Comparison of ENCODE assay signal across 26 mouse cellular contexts in the genomic region with DNA sequence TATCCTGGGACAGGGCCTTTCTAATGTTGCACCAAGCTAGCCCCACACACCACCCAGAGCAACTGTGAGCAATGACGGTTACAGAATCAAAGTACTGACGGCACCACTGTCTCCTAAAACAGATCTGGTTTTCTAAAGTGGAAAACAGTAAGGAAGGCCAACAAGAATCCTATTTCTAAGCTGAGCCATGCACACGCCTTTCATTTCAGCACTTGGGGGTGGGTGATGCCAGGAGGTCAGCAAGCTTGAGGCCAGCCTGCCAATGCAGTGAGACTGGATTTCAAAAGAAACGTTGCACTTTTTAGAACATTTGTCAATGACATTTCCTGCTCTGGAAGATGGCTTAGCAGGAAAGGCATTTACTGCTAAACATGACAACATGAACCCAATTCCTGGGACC.
"Had no signal": no experiment of that assay in that cellular context is flagged by ENCODE, and none has a peak within 500 bp of the region (broad histone marks: within the 10 kb centered on the region; RNA-seq: fewer than 3 reads in every experiment).

No protein-coding gene starts in this region.

- H3K4me1 ChIP-seq: embryonic facial prominence, embryonic 12.5 days; embryonic facial prominence, embryonic 13.5 days; embryonic facial prominence, embryonic 15.5 days; forebrain, embryonic 10.5 days; forebrain, embryonic 12.5 days; forebrain, embryonic 13.5 days; forebrain, embryonic 15.5 days had no signal

- H3K4me3 ChIP-seq: embryonic facial prominence, embryonic 10.5 days; embryonic facial prominence, embryonic 12.5 days; embryonic facial prominence, embryonic 13.5 days; embryonic facial prominence, embryonic 15.5 days; erythroblast, embryonic 14.5 days; forebrain, embryonic 10.5 days; forebrain, embryonic 12.5 days; forebrain, embryonic 13.5 days; forebrain, embryonic 15.5 days; heart, adult 2 months had no signal

- DNase-seq: cerebellum, adult 18-20 months; cerebellum, adult 2 months; cerebellum, adult 8-10 months; cerebellum, adult 9-10 months; cerebellum, adult 9-11 months; cerebellum, postnatal 10 days; cerebellum, postnatal 14 days; cerebellum, postnatal 25 days; cerebellum, postnatal 36 days; embryo, embryonic 11 days; forebrain, postnatal 0 days; gastrocnemius, postnatal 10 days; gastrocnemius, postnatal 25 days; gastrocnemius, postnatal 36 days; heart, adult 11 months; heart, adult 18-20 months; heart, adult 2 months had no signal

- H3K27ac ChIP-seq: embryonic facial prominence, embryonic 10.5 days; embryonic facial prominence, embryonic 12.5 days; embryonic facial prominence, embryonic 13.5 days; embryonic facial prominence, embryonic 15.5 days; forebrain, embryonic 10.5 days; forebrain, embryonic 12.5 days; forebrain, embryonic 13.5 days; forebrain, embryonic 15.5 days; heart, adult 2 months had no signal

- H3K27me3 ChIP-seq: embryonic facial prominence, embryonic 12.5 days; embryonic facial prominence, embryonic 13.5 days; embryonic facial prominence, embryonic 15.5 days; forebrain, embryonic 12.5 days; forebrain, embryonic 13.5 days; forebrain, embryonic 15.5 days had no signal
